Comparison of ENCODE assay signal across 13 mouse cellular contexts in genomic region chr5:110244091-110244490, GRCm38 (mm10).
"Had no signal": no experiment of that assay in that cellular context is flagged by ENCODE, and none has a peak within 500 bp of the region (broad histone marks: within the 10 kb centered on the region; RNA-seq: fewer than 3 reads in every experiment).

No protein-coding gene starts in this region.

- DNase-seq: gastrocnemius, adult 2 months; gastrocnemius, postnatal 10 days; gastrocnemius, postnatal 25 days; heart, adult 18-20 months; heart, postnatal 10 days; heart, postnatal 4 days; kidney, adult 11 months; kidney, adult 2 months; kidney, adult 9 months; kidney, postnatal 14 days; kidney, postnatal 36 days; layer of hippocampus, adult 9-11 months; liver had no signal
